Mouse (Mus musculus): Measurements from ENCODE around the gene Rorc.

Gene Rorc

DNA sequence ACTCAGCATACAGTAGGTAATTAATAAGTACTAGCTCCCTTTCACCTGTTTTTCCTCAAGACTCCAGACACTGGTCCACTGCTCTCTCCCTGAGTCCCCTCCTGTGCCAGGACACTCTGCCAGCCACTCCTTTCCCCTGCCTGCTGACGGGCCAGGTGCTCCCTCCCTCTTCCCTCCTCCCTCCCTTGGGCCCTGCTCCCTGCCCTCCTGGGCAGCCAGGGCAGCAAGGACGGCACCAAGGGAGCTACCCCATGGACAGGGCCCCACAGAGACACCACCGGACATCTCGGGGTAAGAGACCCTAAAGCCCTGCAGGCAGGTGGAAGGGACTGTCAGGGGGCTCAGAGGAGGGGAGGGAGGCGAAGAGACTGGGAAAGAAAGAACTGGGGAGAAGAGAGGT, at the start of gene Rorc:
TSS of gene Rorc (plus strand) at position 154 of the 400 bp plus-strand sequence.
- no peak for DNase-seq (ENCODE audit: low read depth, low spot score)

- DNase-seq (ENCODE audit: low read depth, low spot score): no peak
Measured at GRCm38 (mm10) chr3:94328681-94329080, 43.9 kb upstream of the Rorc start.

GRCm38 (mm10) chr3:94334442-94334841, 38.2 kb upstream of the Rorc start:
- DNase-seq (ENCODE audit: low read depth, low spot score): no peak

- DNase-seq (ENCODE audit: low read depth, low spot score): no peak
Measured at GRCm38 (mm10) chr3:94338522-94338921, 34.1 kb upstream of the Rorc start.

- no peak for DNase-seq (ENCODE audit: low read depth, low spot score)
Measured at GRCm38 (mm10) chr3:94341959-94342422, 30.6 kb upstream of the Rorc start, which contains the start of gene Them5. TSS of gene Them5 (plus strand) at chr3:94342099.

DNA sequence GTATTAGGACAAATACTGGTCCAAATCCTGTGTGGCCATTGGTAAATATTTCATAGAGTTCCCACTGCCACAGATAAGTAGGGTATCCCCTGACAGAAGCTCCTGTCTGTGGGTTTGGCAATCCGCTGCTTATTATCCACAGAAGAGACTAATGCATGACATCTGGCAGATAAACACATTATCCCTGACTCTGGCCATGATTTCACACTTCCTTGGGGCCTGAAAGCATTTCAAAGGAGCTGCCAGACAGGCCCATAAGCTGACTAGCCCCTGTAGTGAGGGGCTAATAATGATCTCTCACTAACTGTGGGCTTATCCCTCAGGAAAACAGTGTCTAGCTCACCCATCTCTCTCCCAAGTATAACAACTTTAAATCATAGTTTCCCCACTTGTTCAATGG, 30.0 kb upstream of the Rorc start:
- DNase-seq (ENCODE audit: low read depth, low spot score): no peak

DNA sequence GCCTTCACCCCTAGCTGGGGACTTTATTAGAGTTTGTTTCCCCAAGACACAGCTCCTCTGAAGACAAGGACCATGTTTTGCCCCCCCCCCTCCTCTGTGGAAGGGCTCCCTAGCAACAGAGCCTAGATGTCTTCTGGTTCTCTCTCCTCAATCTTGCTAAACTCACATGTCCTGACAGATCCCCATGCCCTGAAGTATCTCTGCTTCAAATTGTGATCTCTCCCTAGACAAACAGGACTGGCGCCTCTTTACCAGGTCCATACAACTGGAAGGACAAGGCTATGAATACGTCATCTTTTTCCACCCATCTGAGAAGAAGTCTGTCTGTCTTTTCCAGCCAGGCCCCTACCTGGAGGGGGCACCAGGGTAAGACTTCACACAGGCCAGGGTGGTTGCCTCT, 28.4 kb upstream of the Rorc start:
- DNase-seq (ENCODE audit: low read depth, low spot score): no peak

DNA sequence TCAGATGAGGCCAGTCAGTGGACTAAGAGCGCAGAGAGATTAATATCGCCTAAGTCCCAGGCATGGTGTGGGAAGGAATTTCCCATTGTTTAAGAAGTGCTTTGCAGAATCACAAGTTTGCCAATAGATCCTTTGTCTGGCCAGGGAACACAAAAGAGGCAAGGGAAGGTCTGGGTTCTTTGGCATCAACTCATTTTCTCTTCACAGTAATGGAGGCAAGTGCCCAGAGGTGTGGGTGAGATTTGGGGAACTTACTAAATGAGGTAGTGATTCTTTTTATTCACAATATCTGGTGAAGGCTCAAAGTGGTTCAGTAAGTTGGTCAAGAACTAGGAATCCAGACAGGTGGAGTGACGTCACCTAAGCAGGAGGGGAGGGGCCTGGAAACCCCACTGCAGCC, 27.7 kb upstream of the Rorc start:
- no peak for DNase-seq (ENCODE audit: low read depth, low spot score)

DNA sequence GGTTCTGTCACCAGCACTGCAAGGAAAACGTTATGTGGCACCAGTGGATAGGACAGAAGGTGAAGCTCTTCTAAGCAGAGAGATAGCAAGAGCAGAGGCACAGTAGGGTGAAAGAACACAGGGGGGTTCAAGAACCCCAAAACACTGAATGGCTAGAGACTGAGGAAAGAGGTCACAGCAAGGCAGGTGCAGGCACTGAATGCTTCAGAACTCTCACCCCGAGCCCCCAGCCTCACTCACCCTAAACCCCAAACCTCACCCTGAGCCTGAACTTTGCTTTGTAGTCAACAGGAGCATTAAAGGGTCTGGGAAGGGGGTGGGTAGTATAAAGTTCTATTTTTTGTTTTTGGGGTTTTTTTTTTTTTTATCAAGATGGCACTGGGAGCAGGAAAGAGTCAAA, 24.4 kb upstream of the Rorc start:
- DNase-seq (ENCODE audit: low read depth, low spot score): no peak

- DNase-seq (ENCODE audit: low read depth, low spot score): no peak
Measured at GRCm38 (mm10) chr3:94360812-94361211, 11.8 kb upstream of the Rorc start.

GRCm38 (mm10) chr3:94362138-94362537, 10.5 kb upstream of the Rorc start, which contains the start of gene C2cd4d:
TSS of gene C2cd4d (plus strand) at chr3:94362438.
- DNase-seq (ENCODE audit: low read depth, low spot score): no peak

GRCm38 (mm10) chr3:94363291-94364153, 9.1 kb upstream of the Rorc start:
- no peak for DNase-seq (ENCODE audit: low read depth, low spot score)

GRCm38 (mm10) chr3:94364154-94364526, 8.5 kb upstream of the Rorc start:
- no peak for DNase-seq (ENCODE audit: low read depth, low spot score)

- no peak for DNase-seq (ENCODE audit: low read depth, low spot score)
Measured at GRCm38 (mm10) chr3:94366761-94367160, 5.8 kb upstream of the Rorc start.

DNA sequence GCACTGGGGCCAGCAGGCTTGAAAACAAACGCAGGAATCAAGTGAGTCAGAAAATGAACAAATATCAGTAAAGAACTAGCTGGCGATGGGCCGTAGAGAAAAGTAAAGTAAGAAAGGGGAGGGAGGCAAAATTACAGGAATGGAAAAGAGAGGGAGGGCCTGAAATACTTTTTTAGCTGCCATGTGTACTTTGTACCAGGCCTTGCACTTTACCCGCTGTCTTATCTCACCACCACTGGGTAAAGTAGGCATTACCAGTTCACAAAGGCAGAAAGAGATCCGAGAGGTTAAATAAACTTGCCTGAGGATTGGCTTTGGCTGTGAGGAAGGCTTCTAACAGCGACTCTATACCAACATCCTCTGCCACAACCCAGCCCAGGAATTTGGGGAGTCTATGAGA, 5.1 kb upstream of the Rorc start:
- no peak for DNase-seq (ENCODE audit: low read depth, low spot score)

- no peak for DNase-seq (ENCODE audit: low read depth, low spot score)
Measured at GRCm38 (mm10) chr3:94368631-94369030, 4.0 kb upstream of the Rorc start.

DNA sequence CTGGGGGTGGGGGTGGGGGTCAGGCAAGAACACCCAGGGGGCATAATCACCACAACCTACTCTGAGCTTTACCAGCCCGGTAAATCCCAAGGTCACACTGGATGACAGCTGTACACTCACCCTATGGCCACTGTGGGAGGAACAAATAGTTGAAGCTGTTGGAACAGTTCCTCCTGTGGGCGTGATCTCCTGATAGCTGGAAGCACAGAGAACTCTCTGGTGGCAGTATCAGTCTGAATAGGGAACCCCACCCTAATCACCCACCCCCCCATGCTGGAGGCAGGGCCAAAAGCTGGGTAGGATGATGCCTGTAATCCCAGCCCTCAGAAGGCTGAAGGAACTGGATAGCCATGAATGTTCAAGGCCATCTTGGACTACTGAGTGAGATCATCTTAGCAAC, 2.9 kb upstream of the Rorc start:
- no peak for DNase-seq (ENCODE audit: low read depth, low spot score)

- no peak for DNase-seq (ENCODE audit: low read depth, low spot score)
Measured at GRCm38 (mm10) chr3:94371637-94372036, 957 bp upstream of the Rorc start.

- no peak for DNase-seq (ENCODE audit: low read depth, low spot score)
Measured at GRCm38 (mm10) chr3:94372038-94372437, 556 bp upstream of the Rorc start.

DNA sequence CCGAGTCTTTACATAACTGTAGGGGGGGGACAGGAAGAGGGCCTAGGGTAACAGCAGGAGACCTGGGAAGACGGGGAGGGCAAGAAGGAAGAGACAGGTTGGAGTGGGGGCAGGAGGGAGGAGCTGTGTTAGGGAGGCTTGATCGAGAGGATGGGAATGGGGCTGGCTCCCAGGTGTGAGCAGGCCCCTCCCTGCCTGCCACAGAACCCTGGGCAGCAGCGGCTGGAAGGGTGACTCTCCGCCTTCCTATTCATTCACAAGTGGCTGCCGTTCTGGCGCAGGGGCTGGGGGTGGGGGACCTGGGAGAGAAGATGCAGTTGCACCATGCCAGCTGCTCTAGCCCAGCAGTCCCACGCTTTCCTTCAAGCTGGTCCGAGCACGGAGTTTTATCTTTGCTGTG, 496 bp downstream of the Rorc start:
- DNase-seq (ENCODE audit: low read depth, low spot score): no peak

DNA sequence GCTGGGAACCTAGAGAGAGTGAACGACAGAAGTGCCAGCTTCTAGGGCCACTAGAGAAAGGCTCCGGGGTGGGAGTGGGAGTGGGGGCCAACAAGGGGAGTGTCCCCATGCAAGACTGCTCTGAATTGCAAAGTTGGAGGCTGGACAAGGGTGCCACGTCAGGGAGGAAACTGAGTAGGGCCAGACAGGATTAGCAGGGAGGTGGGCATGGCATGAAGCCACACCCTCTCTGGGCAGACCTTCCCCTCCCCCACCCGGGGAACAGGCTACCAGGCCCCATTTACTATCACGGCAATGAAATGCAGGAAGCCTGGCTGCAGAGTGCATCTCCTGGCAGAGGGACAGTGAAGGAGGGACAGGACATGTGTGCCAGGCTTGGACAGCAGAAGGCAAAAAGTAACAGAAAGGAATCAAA, 1.0 kb downstream of the Rorc start:
- no peak for DNase-seq (ENCODE audit: low read depth, low spot score)

- DNase-seq (ENCODE audit: low read depth, low spot score): no peak
Measured at GRCm38 (mm10) chr3:94374636-94375035, 2.0 kb downstream of the Rorc start.

GRCm38 (mm10) chr3:94375146-94375545, 2.6 kb downstream of the Rorc start:
- DNase-seq (ENCODE audit: low read depth, low spot score): no peak

Measured in brain, embryonic 18.5 days (tissue).